Comparison of ENCODE assay signal across 12 mouse cellular contexts in genomic region chr14:54258131-54258670, GRCm38 (mm10). TPM values are rescaled to one million over a fixed set of nuclear protein-coding genes. Genes with fewer than 3 reads are reported as not detected.
DNase-seq lines count a peak whose midpoint lies in the region; ATAC-seq and TF ChIP-seq lines count a peak whose summit lies in the region.
"Had no signal": no experiment of that assay in that cellular context is flagged by ENCODE, and none has a peak within 500 bp of the region (broad histone marks: within the 10 kb centered on the region; RNA-seq: fewer than 3 reads in every experiment).

No protein-coding gene starts in this region.

- ATAC-seq in heart, embryonic 13.5 days (ENCODE audit: extremely low read depth, insufficient number of reproducible peaks, low FRiP score, low TSS enrichment), result no peak
- ATAC-seq in liver, embryonic 12.5 days, result no peak

- no peak for DNase-seq in heart, postnatal 36 days
- DNase-seq in testis, postnatal 14 days (ENCODE audit: low spot score), result no peak
- DNase-seq in retina, embryonic 14.5 days (ENCODE audit: low spot score), result no peak
- DNase-seq in frontal cortex, adult 2 months (ENCODE audit: extremely low spot score in 1 of 2, low spot score in 1 of 2), result no peak
- DNase-seq in layer of hippocampus, postnatal 10 days (ENCODE audit: low spot score in 2 of 2), result no peak

- H3K4me3 ChIP-seq in heart, embryonic 13.5 days, result no peak overlapping the region
- peak overlapping the region; percentile 93 for H3K4me3 ChIP-seq in testis, adult 2 months (ENCODE audit: control insufficient read depth, low read depth, low read length)
- H3K4me3 ChIP-seq in liver, embryonic 12.5 days, result no peak overlapping the region

- H3K27ac ChIP-seq in heart, embryonic 13.5 days (replicated peaks), result peak overlapping the region; percentile 86; the same call in 1 of the 2 replicates
- peak overlapping the region; percentile 84; the same call in 1 of the 2 replicates for H3K27ac ChIP-seq in testis, adult 2 months (ENCODE audit: control insufficient read depth, insufficient read depth, low read depth, low read length)
- H3K27ac ChIP-seq in liver, embryonic 12.5 days, result peak overlapping the region; percentile 81; the same call in 1 of the 2 replicates
- H3K27ac ChIP-seq: forebrain, embryonic 15.5 days; limb, embryonic 12.5 days had no signal

- no peak for TF ChIP-seq CTCF in testis, adult 2 months (IDR thresholded peaks at IDR 0.05; ENCODE audit: control insufficient read depth, insufficient read depth, insufficient replicate concordance, low read depth, low read length)

- peaks cover 41% of the 10 kb centered on the region for H3K4me1 ChIP-seq in heart, embryonic 13.5 days
- peaks cover 8% of the 10 kb centered on the region for H3K4me1 ChIP-seq in testis, adult 2 months (ENCODE audit: control insufficient read depth, insufficient read depth, low read length)
- H3K4me1 ChIP-seq in liver, embryonic 12.5 days, result peaks cover 42% of the 10 kb centered on the region

- intact Hi-C loops in heart, postnatal 36 days (cut with DNase I), result loop anchor here (2.0 to 10.0 kb wide), 2 partner anchors 15 to 627 kb away; partner anchors contain the start of genes Bcl2l2 and Gm20521

- H3K4me2 ChIP-seq in heart, embryonic 13.5 days, result peak overlapping the region; percentile 84
- peak overlapping the region; percentile 89 for H3K4me2 ChIP-seq in liver, embryonic 12.5 days

- H3K27me3 ChIP-seq in heart, embryonic 13.5 days (replicated peaks), result no peaks in the 10 kb centered on the region
- H3K27me3 ChIP-seq in testis, adult 2 months (ENCODE audit: control insufficient read depth, insufficient read depth, low read length), result no peaks in the 10 kb centered on the region
- H3K27me3 ChIP-seq in liver, embryonic 12.5 days (replicated peaks), result peaks cover 10% of the 10 kb centered on the region; the same call in 1 of the 2 replicates
- H3K27me3 ChIP-seq: forebrain, embryonic 15.5 days; limb, embryonic 12.5 days had no signal

- 54% methylated on average over 7 of the region's 7 CpGs for WGBS in heart, embryonic 13.5 days
- 58% methylated on average over 7 of the region's 7 CpGs for WGBS in liver, embryonic 12.5 days (ENCODE audit: insufficient replicate concordance)

- no peak for TF ChIP-seq POLR2A in testis, adult 2 months (IDR thresholded peaks at IDR 0.05; ENCODE audit: control insufficient read depth, low read depth, low read length)

- no peaks in the 10 kb centered on the region for H3K9me3 ChIP-seq in heart, embryonic 13.5 days
- no peaks in the 10 kb centered on the region for H3K9me3 ChIP-seq in liver, embryonic 12.5 days (replicated peaks)
- H3K9me3 ChIP-seq: forebrain, embryonic 15.5 days; limb, embryonic 12.5 days had no signal

- peaks cover 17% of the 10 kb centered on the region for H3K36me3 ChIP-seq in heart, embryonic 13.5 days
- H3K36me3 ChIP-seq in testis, adult 2 months (ENCODE audit: control insufficient read depth, insufficient read depth, low read length), result no peaks in the 10 kb centered on the region
- peaks cover 7% of the 10 kb centered on the region; the same call in 1 of the 2 replicates for H3K36me3 ChIP-seq in liver, embryonic 12.5 days
- H3K36me3 ChIP-seq: forebrain, embryonic 15.5 days had no signal

- H3K9ac ChIP-seq in heart, embryonic 13.5 days, result no peak overlapping the region
- no peak overlapping the region for H3K9ac ChIP-seq in liver, embryonic 12.5 days
- H3K9ac ChIP-seq: limb, embryonic 12.5 days had no signal

RNA-seq across cellular contexts. Expression of gene Abhd4, which starts 4.2 kb away (rescaled TPM):
- polyA plus RNA-seq in heart, embryonic 13.5 days (2015; fragmentation: Nextera tagmentation; extraction: Ambion mirVana), result 85.8 and 87.0 TPM in 2 replicates
- total RNA-seq in heart, postnatal 36 days (2021), result 10 to 100 TPM; 52.2 to 59.7 TPM
- polyA plus RNA-seq in testis, adult 2 months (2012; rRNA removed), result 212 and 237 TPM in 2 replicates
- polyA plus RNA-seq in liver, embryonic 12.5 days (2016; fragmentation: Nextera tagmentation; extraction: Ambion mirVana), result 18.8 and 22.0 TPM in 2 replicates
- 57.3 and 71.9 TPM in 2 replicates for polyA plus RNA-seq in frontal cortex, adult 2 months (2012; rRNA removed)
- total RNA-seq in layer of hippocampus, postnatal 10 days (2021), result 10 to 100 TPM; 45.1 to 49.8 TPM

RNA-seq across cellular contexts. Expression of gene Dad1, which starts 4.3 kb away (rescaled TPM):
- polyA plus RNA-seq in heart, embryonic 13.5 days (2015; fragmentation: Nextera tagmentation; extraction: Ambion mirVana), result 391 and 412 TPM in 2 replicates
- 100 to 1,000 TPM in 1 of 2 experiments, 10 to 100 TPM in 1; 96.6 to 101 TPM for total RNA-seq in heart, postnatal 36 days (2021)
- 625 and 632 TPM in 2 replicates for polyA plus RNA-seq in testis, adult 2 months (2012; rRNA removed)
- polyA plus RNA-seq in liver, embryonic 12.5 days (2016; fragmentation: Nextera tagmentation; extraction: Ambion mirVana), result 234 and 237 TPM in 2 replicates
- polyA plus RNA-seq in frontal cortex, adult 2 months (2012; rRNA removed), result 204 and 283 TPM in 2 replicates
- total RNA-seq in layer of hippocampus, postnatal 10 days (2021), result 100 to 1,000 TPM; 127 TPM

RNA-seq across cellular contexts. Expression of gene Olfr49, which starts 26.5 kb away (rescaled TPM):
- not detected in 2 replicates for polyA plus RNA-seq in heart, embryonic 13.5 days (2015; fragmentation: Nextera tagmentation; extraction: Ambion mirVana)
- total RNA-seq in heart, postnatal 36 days (2021), result not detected
- not detected in 2 replicates for polyA plus RNA-seq in testis, adult 2 months (2012; rRNA removed)
- polyA plus RNA-seq in liver, embryonic 12.5 days (2016; fragmentation: Nextera tagmentation; extraction: Ambion mirVana), result not detected in 2 replicates
- not detected in 2 replicates for polyA plus RNA-seq in frontal cortex, adult 2 months (2012; rRNA removed)
- total RNA-seq in layer of hippocampus, postnatal 10 days (2021), result not detected
- total RNA-seq: heart, postnatal 4 days; layer of hippocampus, adult 18-20 months had no signal
- polyA plus RNA-seq: forebrain, embryonic 15.5 days; limb, embryonic 12.5 days had no signal
